Mouse (Mus musculus) hindbrain, embryonic 12.5 days (tissue): ENCODE results near the gene Garnl3. TPM values are rescaled to one million over a fixed set of nuclear protein-coding genes. Genes with fewer than 3 reads are reported as not detected.

ENCODE experiments used
- ATAC-seq: fragments of 200-750 bp; cut with Nextera tagmentation; 2 replicates; pipeline ENCODE4 v1.8.0; 2017; ENCODE audit warnings: moderate TSS enrichment; ENCODE audit not compliant: low FRiP score
- H3K27ac ChIP-seq: fragments of 300-500 bp; sonication (generic); 2 replicates; pipeline ENCODE4 v1.5.1; 2016; ENCODE audit warnings: mild to moderate bottlenecking
- H3K27me3 ChIP-seq: fragments of 300-500 bp; sonication (generic); 2 replicates; pipeline ENCODE4 v1.6.1; 2016; ENCODE audit warnings: mild to moderate bottlenecking
- H3K36me3 ChIP-seq: fragments of 300-500 bp; sonication (generic); 2 replicates; pipeline ENCODE4 v1.6.1; 2016; ENCODE audit warnings: mild to moderate bottlenecking
- H3K4me1 ChIP-seq: fragments of 300-500 bp; sonication (generic); 2 replicates; pipeline ENCODE4 v1.6.1; 2016
- H3K4me2 ChIP-seq: fragments of 300-500 bp; sonication (generic); replicated peaks from 2 replicates; pipeline ENCODE4 v1.6.1; 2016; ENCODE audit warnings: mild to moderate bottlenecking
- H3K4me3 ChIP-seq: fragments of 300-500 bp; sonication (generic); 2 replicates; pipeline ENCODE4 v1.5.1; 2016; ENCODE audit warnings: mild to moderate bottlenecking
- H3K9ac ChIP-seq: fragments of 300-500 bp; sonication (generic); 2 replicates; pipeline ENCODE4 v1.6.1; 2016; ENCODE audit warnings: mild to moderate bottlenecking, moderate library complexity
- H3K9me3 ChIP-seq: fragments of 300-500 bp; sonication (generic); replicated peaks from 2 replicates; pipeline ENCODE4 v1.6.1; 2016; ENCODE audit warnings: mild to moderate bottlenecking
- WGBS: fragments of 180-500 bp; shearing (Covaris S2); methylation state at CpG from one replicate; pipeline ENCODE4 v1.1.7; 2016; 5-methylcytosine and 5-hydroxymethylcytosine counted together
- polyA plus RNA-seq: library from polyadenylated mRNA; unstranded; fragments of >200 nt; fragmentation: Nextera tagmentation; extraction: Ambion mirVana; gene quantifications from 2 replicates; pipeline ENCODE4 v1.2.1, GENCODE M21; 2016

The Garnl3 gene
- polyA plus RNA-seq, 1 experiment from 2014 or later: 20.6 TPM

DNA sequence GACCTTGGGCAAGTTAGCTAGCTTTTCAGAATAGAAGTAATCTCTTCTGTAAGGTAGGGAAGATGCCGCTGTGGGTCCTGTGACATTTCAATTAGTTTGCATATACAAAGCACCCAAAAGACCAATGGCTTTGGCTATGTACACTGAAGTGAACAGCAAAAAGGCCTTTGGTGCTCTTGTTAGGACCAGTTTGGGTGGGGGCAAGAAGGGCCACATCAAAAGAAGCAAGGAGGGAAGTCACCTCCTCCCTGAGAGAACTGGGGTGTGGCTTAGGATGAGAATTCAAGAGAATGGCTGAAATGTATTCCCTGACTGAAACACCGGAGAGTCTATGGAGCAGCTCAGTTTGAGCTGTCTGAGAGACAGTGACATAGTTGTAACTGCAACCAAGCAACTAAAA is 56.5 kb downstream of the Garnl3 start:
- no peak for ATAC-seq
- 64% methylated on average over 2 of the region's 2 CpGs for WGBS
- H3K4me3 ChIP-seq: no peak overlapping the region
- H3K27ac ChIP-seq: no peak overlapping the region
- no peaks in the 10 kb centered on the region for H3K36me3 ChIP-seq
- peaks cover 19% of the 10 kb centered on the region for H3K4me1 ChIP-seq
- no peak overlapping the region for H3K9ac ChIP-seq
- H3K27me3 ChIP-seq: no peaks in the 10 kb centered on the region
- H3K4me2 ChIP-seq: no peak overlapping the region
- no peaks in the 10 kb centered on the region for H3K9me3 ChIP-seq

DNA sequence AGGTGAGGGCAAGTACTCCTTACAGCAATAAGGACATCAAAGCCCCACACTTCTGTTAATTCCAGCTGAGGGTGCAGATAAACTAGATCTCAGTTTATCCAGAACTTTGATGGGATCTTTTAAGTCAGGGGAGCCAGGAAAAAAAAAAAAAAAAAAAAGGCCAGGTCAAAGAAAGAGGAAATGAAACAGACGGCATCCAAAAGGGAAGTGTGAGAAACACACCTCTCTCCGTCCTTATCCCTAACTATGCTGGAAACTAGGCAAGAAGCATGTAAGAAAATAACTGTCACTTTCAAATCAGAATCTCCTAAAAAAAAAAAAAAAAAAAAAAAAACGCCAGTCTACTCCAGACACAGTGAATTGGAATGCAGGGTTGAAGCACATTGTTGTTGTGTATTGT is 57.3 kb downstream of the Garnl3 start:
- H3K9ac ChIP-seq: no peak overlapping the region
- no peaks in the 10 kb centered on the region for H3K27me3 ChIP-seq
- H3K4me2 ChIP-seq: no peak overlapping the region
- H3K4me3 ChIP-seq: no peak overlapping the region
- no peaks in the 10 kb centered on the region for H3K9me3 ChIP-seq
- no peaks in the 10 kb centered on the region for H3K36me3 ChIP-seq
- H3K27ac ChIP-seq: no peak overlapping the region
- ATAC-seq: no peak
- 58% methylated on average over 3 of the region's 3 CpGs for WGBS
- peaks cover 16% of the 10 kb centered on the region for H3K4me1 ChIP-seq

DNA sequence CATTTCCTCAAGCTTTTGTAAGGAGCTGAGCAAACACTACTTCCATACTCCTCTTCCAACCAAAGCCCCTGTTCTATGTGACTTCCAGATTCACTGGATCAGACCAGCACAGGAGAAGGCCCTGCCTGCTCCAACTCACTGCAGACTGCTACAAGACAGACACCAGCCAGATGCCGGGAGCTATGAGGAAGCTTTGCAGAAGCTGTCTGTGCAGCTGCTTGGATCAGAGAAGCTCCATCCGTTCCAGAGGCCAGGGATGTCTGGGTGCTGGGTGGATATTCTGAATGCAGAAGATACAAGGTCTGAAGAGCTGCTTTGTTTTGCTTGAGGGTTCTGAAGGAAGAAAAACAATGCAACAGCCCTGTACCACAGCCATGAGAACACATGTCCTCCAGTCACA is 59.1 kb downstream of the Garnl3 start:
- H3K9ac ChIP-seq: no peak overlapping the region
- H3K36me3 ChIP-seq: no peaks in the 10 kb centered on the region
- WGBS: 72% methylated on average over 2 of the region's 2 CpGs

DNA sequence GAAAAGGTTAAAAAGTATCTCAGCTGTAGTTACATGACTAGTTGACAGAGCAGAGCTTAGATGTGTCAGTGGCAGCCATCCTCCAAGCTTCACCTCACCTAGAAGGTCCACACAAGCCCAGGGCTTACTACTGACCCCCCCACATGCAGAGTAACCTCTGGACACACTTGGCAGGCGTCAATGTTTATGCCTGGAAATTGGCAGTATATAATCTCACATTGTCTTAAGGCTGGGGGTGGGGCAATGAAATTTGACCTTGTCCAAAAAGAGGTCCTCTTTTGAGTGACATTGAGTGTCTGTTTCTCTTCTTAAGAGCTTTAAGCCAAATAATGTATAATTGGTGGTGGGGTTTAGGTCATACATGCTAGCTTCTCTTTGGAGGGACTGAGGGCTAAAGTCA is 65.8 kb downstream of the Garnl3 start:
- H3K9ac ChIP-seq: no peak overlapping the region
- ATAC-seq: no peak

More for the DNA sequence above, 59.1 kb downstream of the Garnl3 start:
- no peaks in the 10 kb centered on the region for H3K27me3 ChIP-seq
- no peak for ATAC-seq
- no peaks in the 10 kb centered on the region for H3K9me3 ChIP-seq
- no peak overlapping the region for H3K27ac ChIP-seq
- no peak overlapping the region for H3K4me3 ChIP-seq
- no peak overlapping the region for H3K4me2 ChIP-seq
- peaks cover 16% of the 10 kb centered on the region for H3K4me1 ChIP-seq

DNA sequence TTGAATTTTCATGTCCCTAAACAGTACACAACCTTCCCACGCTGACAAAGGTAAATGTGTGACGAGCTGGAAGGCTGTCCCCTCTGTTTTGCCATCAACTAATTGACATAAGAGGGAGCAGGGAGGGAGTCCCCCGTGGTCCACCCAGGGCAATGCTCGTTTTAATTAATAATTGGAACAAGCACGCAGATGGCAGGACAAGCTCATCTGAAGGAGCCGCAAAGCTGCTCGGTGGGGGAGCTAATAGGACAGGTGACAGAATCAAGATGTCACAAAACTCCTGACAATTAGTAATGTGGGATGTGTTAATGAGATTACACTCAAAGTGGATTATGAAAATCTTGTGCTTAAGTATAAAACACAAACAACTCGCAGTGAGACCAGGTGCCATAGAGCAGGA is 68.7 kb downstream of the Garnl3 start:
- peak; percentile 19; the same call in 1 of the 2 replicates for ATAC-seq

More for the DNA sequence above, 65.8 kb downstream of the Garnl3 start:
- H3K36me3 ChIP-seq: no peaks in the 10 kb centered on the region
- H3K27ac ChIP-seq: no peak overlapping the region
- no peak overlapping the region for H3K4me3 ChIP-seq
- no peak overlapping the region for H3K4me2 ChIP-seq
- H3K9me3 ChIP-seq: no peaks in the 10 kb centered on the region
- no peaks in the 10 kb centered on the region for H3K4me1 ChIP-seq
- no peaks in the 10 kb centered on the region for H3K27me3 ChIP-seq
- WGBS: 67% methylated on average over 1 of the region's 1 CpGs

DNA sequence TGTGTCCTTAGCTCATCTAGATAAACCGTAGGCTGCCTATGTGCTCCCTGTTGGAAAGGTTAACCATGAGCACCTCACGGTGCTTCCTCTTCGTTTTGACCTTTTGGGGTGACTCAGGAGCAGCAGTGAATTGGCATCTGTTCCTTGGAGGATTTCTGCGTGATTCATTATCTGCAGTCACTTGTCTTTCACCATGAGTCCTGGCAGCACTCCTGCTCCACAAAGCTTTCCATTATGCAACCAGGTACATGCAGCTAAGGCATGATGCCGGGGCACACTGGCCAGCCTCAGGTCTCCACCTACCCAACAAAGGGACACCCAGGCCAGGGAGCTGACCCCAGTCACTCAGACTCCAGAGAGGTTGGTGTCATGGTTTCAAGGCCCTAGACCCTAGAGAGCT is 72.5 kb downstream of the Garnl3 start:
- Histone ChIP-seq H3K9me3 (no peaks in the 10 kb centered on the region), H3K9ac (no peak overlapping the region)
- WGBS: 81% methylated on average over 5 of the region's 5 CpGs

More for the DNA sequence above, 68.7 kb downstream of the Garnl3 start:
- no peak overlapping the region for H3K4me3 ChIP-seq
- no peaks in the 10 kb centered on the region for H3K4me1 ChIP-seq
- 48% methylated on average over 8 of the region's 8 CpGs for WGBS
- no peaks in the 10 kb centered on the region for H3K27me3 ChIP-seq
- no peak overlapping the region for H3K4me2 ChIP-seq
- no peak overlapping the region for H3K27ac ChIP-seq
- H3K36me3 ChIP-seq: no peaks in the 10 kb centered on the region
- H3K9ac ChIP-seq: no peak overlapping the region
- H3K9me3 ChIP-seq: no peaks in the 10 kb centered on the region

DNA sequence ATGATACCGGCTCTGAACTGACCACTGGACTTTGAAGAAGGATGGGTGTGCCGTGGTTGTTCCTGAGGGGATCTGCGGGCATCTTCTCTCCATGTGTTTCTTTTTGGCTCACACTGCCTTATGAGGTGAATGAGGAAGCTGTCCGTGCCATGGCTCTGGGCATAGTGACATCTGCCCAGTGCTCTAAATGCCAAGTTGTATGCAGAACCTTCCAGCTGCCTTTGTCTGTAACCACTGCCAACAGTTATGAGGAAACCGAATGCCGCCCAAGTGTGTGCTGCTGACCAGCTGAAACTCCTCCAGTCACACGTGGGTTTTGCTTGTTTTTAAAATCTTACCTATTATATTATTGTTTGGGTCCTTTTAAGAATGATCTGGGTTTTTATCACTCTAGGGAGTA is 73.9 kb downstream of the Garnl3 start:
- Histone ChIP-seq H3K4me2 (no peak overlapping the region), H3K27ac (no peak overlapping the region), H3K4me1 (no peaks in the 10 kb centered on the region), H3K9ac (no peak overlapping the region), H3K4me3 (no peak overlapping the region), H3K27me3 (no peaks in the 10 kb centered on the region), H3K9me3 (no peaks in the 10 kb centered on the region), H3K36me3 (no peaks in the 10 kb centered on the region)
- WGBS: 88% methylated on average over 7 of the region's 7 CpGs
- no peak for ATAC-seq

More for the DNA sequence above, 72.5 kb downstream of the Garnl3 start:
- Histone ChIP-seq H3K27ac (no peak overlapping the region), H3K4me3 (no peak overlapping the region), H3K4me1 (no peaks in the 10 kb centered on the region), H3K36me3 (no peaks in the 10 kb centered on the region), H3K4me2 (no peak overlapping the region), H3K27me3 (no peaks in the 10 kb centered on the region)
- ATAC-seq: no peak

DNA sequence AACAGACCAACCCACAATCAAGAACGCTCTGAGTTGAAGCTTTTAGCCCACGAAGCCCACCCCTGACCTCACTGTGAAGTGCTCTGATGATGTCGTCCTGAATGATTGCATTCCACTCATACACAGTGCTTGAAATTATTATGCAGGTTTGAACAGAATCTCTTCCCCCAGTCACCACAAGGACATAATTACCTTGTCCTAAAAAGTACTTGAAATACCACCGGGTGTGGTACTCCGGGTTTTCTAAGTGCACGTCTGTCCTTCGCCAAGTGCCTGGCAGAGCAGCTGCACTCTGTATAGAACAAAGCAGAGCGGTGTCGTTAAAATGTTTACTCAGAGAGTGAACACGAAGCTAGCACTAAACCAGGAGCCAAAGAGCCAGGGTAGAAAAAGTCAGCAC is 77.5 kb downstream of the Garnl3 start:
- WGBS: 73% methylated on average over 10 of the region's 10 CpGs

DNA sequence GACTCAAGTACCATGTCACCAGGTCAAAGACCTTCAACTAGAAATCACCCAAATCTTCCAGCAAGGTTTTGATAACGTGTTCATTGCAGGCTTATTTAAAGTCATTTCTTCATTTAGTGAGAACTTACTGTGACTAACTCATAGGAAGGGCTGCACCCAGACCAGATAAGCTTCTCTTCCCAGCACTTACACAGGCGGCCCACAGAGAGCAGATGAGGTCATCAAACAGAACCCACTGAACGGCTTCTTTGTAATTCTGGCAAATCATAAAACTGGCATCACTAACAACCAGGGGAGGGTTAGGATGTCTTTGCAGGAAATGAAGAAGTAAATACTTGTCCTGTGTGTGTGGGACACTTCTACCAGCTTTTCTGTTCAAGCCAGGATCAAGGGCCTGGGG is 84.1 kb downstream of the Garnl3 start:
- Histone ChIP-seq H3K27me3 (no peaks in the 10 kb centered on the region), H3K36me3 (no peaks in the 10 kb centered on the region), H3K4me3 (no peak overlapping the region), H3K4me2 (no peak overlapping the region), H3K27ac (no peak overlapping the region), H3K9ac (no peak overlapping the region), H3K9me3 (no peaks in the 10 kb centered on the region), H3K4me1 (0 out of 2 replicates have a peak, but pooled peaks cover 4% of the 10 kb centered on the region)
- 65% methylated on average over 3 of the region's 3 CpGs for WGBS
- ATAC-seq: no peak

More for the DNA sequence above, 77.5 kb downstream of the Garnl3 start:
- Histone ChIP-seq H3K36me3 (no peaks in the 10 kb centered on the region), H3K4me1 (no peaks in the 10 kb centered on the region), H3K9me3 (no peaks in the 10 kb centered on the region), H3K27ac (no peak overlapping the region), H3K4me2 (no peak overlapping the region), H3K9ac (no peak overlapping the region), H3K27me3 (no peaks in the 10 kb centered on the region), H3K4me3 (no peak overlapping the region)
- no peak for ATAC-seq

DNA sequence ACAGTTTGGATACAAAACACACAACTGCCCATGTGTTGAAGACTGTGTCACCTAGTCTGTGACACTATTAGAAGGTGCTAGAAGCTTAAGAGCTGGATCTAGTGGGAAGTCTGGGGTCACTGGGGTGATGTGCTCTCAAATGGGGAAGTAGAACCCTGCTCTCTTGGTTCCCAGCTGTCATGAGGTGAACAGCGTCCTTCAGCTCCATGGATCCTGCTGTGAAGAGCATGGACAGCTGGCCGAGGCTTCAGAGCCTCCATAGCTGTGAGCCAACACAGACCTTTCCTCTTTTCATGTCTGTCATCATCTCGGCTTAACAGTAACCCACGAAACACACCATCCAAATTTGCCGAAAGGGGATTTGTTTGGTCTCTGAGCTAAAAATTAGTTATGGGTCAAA is 84.5 kb downstream of the Garnl3 start:
- H3K27me3 ChIP-seq: no peaks in the 10 kb centered on the region
- no peak overlapping the region for H3K9ac ChIP-seq
- H3K4me2 ChIP-seq: no peak overlapping the region
- WGBS: 62% methylated on average over 5 of the region's 5 CpGs
- no peak overlapping the region for H3K4me3 ChIP-seq
- no peak overlapping the region for H3K27ac ChIP-seq
- no peaks in the 10 kb centered on the region for H3K9me3 ChIP-seq
- H3K36me3 ChIP-seq: no peaks in the 10 kb centered on the region
- no peak for ATAC-seq
- H3K4me1 ChIP-seq: 0 out of 2 replicates have a peak, but pooled peaks cover 4% of the 10 kb centered on the region

DNA sequence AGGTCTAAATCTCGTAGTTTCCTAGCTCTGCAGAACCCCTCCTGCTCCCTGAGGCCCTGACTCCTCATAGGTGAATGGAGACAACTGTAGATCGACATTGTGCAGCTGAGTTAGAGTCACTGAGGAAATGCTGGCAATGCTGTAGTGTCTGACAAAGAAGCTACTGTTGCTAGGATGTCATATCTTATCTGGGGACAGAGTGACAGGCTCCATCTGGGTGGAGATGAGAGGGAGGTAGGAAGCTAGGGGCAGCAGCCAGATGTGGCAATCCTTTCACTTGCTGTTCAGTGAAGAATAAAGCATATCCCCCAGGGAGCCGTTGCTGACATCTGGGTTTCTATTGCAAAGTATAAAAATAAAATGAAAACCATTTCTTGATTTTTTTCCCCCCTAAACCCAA is 85.6 kb downstream of the Garnl3 start:
- H3K9me3 ChIP-seq: no peaks in the 10 kb centered on the region
- no peak overlapping the region for H3K4me2 ChIP-seq
- WGBS: 71% methylated on average over 3 of the region's 3 CpGs
- ATAC-seq: no peak
- no peak overlapping the region for H3K27ac ChIP-seq
- no peaks in the 10 kb centered on the region for H3K36me3 ChIP-seq
- no peaks in the 10 kb centered on the region for H3K27me3 ChIP-seq
- H3K9ac ChIP-seq: no peak overlapping the region
- no peak overlapping the region for H3K4me3 ChIP-seq
- 0 out of 2 replicates have a peak, but pooled peaks cover 4% of the 10 kb centered on the region for H3K4me1 ChIP-seq

DNA sequence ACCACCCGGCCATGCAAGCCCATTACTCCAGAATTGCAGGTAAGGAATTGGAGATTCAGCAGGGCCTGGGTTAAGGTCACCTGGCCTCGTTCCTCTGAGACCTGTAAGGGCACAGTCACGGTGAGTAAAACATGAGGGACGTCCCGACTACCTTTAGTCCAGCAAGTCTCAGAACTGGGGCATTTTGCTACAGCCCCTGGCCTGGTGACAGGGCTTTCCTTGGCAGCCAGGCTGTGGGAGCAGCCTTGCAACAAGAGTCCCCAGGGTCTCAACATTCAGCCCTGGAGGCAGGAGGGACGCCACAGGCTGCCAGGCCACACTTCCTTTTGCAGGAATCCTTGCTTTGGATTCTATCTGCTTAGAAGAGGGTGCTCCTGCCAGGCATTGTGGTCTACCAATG is 88.7 kb downstream of the Garnl3 start:
- Histone ChIP-seq H3K9me3 (no peaks in the 10 kb centered on the region), H3K4me3 (no peak overlapping the region), H3K4me1 (0 out of 2 replicates have a peak, but pooled peaks cover 4% of the 10 kb centered on the region), H3K9ac (no peak overlapping the region), H3K27ac (no peak overlapping the region), H3K36me3 (no peaks in the 10 kb centered on the region), H3K4me2 (no peak overlapping the region), H3K27me3 (no peaks in the 10 kb centered on the region)
- ATAC-seq: no peak
- 80% methylated on average over 6 of the region's 6 CpGs for WGBS

DNA sequence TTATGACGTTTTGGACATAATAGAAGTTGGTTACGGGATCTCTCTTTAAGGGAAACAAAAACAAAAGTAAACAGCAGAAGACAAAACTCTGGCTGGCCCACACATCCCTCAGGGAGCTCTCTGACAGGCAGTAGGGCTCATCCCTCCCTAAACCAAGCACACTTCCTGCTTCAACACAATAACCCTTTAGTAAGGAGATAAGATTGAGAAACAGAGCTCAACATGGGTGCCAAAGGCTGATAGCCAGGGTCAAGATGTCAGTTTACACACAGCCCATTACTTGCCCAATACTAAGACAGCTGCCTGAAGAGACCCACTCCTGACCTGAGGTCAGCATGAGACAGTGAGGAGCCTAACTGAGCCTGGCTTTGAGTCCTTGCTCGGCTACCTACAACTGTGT is 89.9 kb downstream of the Garnl3 start:
- 0 out of 2 replicates have a peak, but pooled peaks cover 4% of the 10 kb centered on the region for H3K4me1 ChIP-seq
- WGBS: 77% methylated on average over 3 of the region's 3 CpGs
- H3K27me3 ChIP-seq: no peaks in the 10 kb centered on the region
- no peaks in the 10 kb centered on the region for H3K36me3 ChIP-seq
- no peaks in the 10 kb centered on the region for H3K9me3 ChIP-seq
- no peak overlapping the region for H3K4me2 ChIP-seq
- no peak for ATAC-seq
- no peak overlapping the region for H3K27ac ChIP-seq
- H3K4me3 ChIP-seq: no peak overlapping the region
- H3K9ac ChIP-seq: no peak overlapping the region
